Mouse (Mus musculus) embryonic facial prominence, embryonic 10.5 days (tissue): ENCODE measurements around the gene Gart. TPM values are rescaled to one million over a fixed set of nuclear protein-coding genes. Genes with fewer than 3 reads are reported as not detected.
"Not testable (repeated sequence)": the region's sequence is repeated elsewhere in the genome, so short reads cannot be mapped to it uniquely, and the experiment has no call there.

Experiments
- DNase-seq: peaks from one replicate; pipeline ENCODE4 v3.0.0-alpha.2; 2017; ENCODE audit warnings: low spot score
- H3K27ac ChIP-seq: fragments of 300-500 bp; sonication (generic); replicated peaks from 2 replicates; pipeline ENCODE4 v1.5.1; 2016; ENCODE audit warnings: mild to moderate bottlenecking
- H3K27me3 ChIP-seq: fragments of 300-500 bp; sonication (generic); replicated peaks from 2 replicates; pipeline ENCODE4 v1.6.1; 2016; ENCODE audit warnings: low read depth, mild to moderate bottlenecking; ENCODE audit not compliant: poor library complexity, severe bottlenecking
- H3K36me3 ChIP-seq: fragments of 300-500 bp; sonication (generic); replicated peaks from 2 replicates; pipeline ENCODE4 v1.6.1; 2016; ENCODE audit warnings: mild to moderate bottlenecking, moderate library complexity
- H3K4me1 ChIP-seq: fragments of 300-500 bp; sonication (generic); 2 replicates; pipeline ENCODE4 v1.6.1; 2016
- H3K4me3 ChIP-seq: fragments of 300-500 bp; sonication (generic); 2 replicates; pipeline ENCODE4 v1.5.1; 2016; ENCODE audit warnings: mild to moderate bottlenecking, moderate library complexity
- H3K9me3 ChIP-seq: fragments of 300-500 bp; sonication (generic); 2 replicates; pipeline ENCODE4 v1.6.1; 2016; ENCODE audit warnings: mild to moderate bottlenecking
- WGBS: fragments of 180-500 bp; shearing (Covaris S2); methylation state at CpG from one replicate; pipeline ENCODE4 v1.1.7; 2016; 5-methylcytosine and 5-hydroxymethylcytosine counted together
- polyA plus RNA-seq: library from polyadenylated mRNA; unstranded; fragments of >200 nt; fragmentation: Nextera tagmentation; extraction: Ambion mirVana; gene quantifications from 2 replicates; pipeline ENCODE4 v1.2.1, GENCODE M21; 2016

Gart gene
- polyA plus RNA-seq, 1 experiment from 2014 or later, result 168 TPM

GRCm38 (mm10) chr16:91645420-91645819 lies 1.3 kb downstream of the Gart start:
- not testable (repeated sequence) for DNase-seq, H3K9me3 ChIP-seq, H3K27ac ChIP-seq, H3K27me3 ChIP-seq
- WGBS, result 67% methylated on average over 1 of the region's 2 CpGs
- H3K4me3 ChIP-seq, result peak overlapping the region; percentile 85
- peaks cover 39% of the 10 kb centered on the region for H3K36me3 ChIP-seq
- peaks cover 15% of the 10 kb centered on the region for H3K4me1 ChIP-seq

- no peak overlapping the region for H3K4me3 ChIP-seq
- no peaks in the 10 kb centered on the region for H3K27me3 ChIP-seq
- 86% methylated on average over 2 of the region's 2 CpGs for WGBS
Measured at GRCm38 (mm10) chr16:91644901-91645300, 1.9 kb downstream of the Gart start.

DNA sequence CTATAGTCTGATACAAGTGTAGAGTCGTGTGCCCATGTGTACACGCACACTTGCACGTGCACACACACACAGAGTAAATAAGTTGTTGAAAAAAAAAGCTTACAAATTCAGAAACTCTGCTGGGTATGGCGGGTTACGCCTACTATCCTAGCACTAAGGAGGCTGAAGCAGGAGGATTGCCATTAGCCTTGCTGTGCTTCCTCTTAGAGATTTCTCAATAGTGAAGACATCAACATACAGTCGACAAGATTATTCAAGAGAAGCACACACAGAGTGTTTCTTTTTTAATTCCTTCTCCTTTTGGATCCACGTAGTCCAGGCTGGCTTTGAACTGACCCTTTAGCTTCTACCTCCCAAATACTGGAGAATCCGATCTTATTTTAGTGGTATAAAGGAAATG lies 6.6 kb downstream of the Gart start:
- 95% methylated on average over 8 of the region's 8 CpGs for WGBS
- no peak overlapping the region for H3K27ac ChIP-seq

More at GRCm38 (mm10) chr16:91644901-91645300, 1.9 kb downstream of the Gart start:
- no peak for DNase-seq
- Histone ChIP-seq H3K9me3 (no peaks in the 10 kb centered on the region), H3K36me3 (peaks cover 41% of the 10 kb centered on the region), H3K4me1 (peaks cover 10% of the 10 kb centered on the region), H3K27ac (no peak overlapping the region)

DNA sequence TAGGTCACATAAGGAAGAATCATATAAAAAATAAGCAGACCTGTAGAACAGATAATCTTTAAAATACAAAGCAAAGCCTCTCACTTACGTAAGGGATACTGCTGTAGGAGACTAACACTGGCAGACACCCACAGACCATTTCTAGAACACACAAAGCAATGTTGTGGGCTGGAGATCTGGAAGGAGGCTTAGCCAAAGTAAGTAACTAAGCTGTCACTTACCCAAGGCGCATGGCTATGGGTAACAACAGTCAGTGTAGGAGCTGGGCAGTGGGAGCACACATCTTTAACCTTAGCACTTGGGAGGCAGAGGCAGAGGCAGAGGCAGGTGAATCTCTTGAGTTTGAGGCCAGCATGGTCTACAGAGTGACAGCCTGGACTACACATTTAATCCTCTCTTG lies 7.1 kb downstream of the Gart start:
- no peak for DNase-seq
- peaks cover 92% of the 10 kb centered on the region for H3K36me3 ChIP-seq
- 93% methylated on average over 2 of the region's 2 CpGs for WGBS

More for the DNA sequence above, 6.6 kb downstream of the Gart start:
- peaks cover 89% of the 10 kb centered on the region for H3K36me3 ChIP-seq
- H3K27me3 ChIP-seq, result no peaks in the 10 kb centered on the region
- H3K4me3 ChIP-seq, result no peak overlapping the region
- no peaks in the 10 kb centered on the region for H3K9me3 ChIP-seq
- no peak for DNase-seq
- no peaks in the 10 kb centered on the region for H3K4me1 ChIP-seq

GRCm38 (mm10) chr16:91639161-91639560 lies 7.6 kb downstream of the Gart start:
- H3K36me3 ChIP-seq, result peaks cover 96% of the 10 kb centered on the region
- DNase-seq, result no peak
- no peaks in the 10 kb centered on the region for H3K4me1 ChIP-seq
- H3K27ac ChIP-seq, result no peak overlapping the region
- 93% methylated on average over 5 of the region's 5 CpGs for WGBS
- H3K9me3 ChIP-seq, result no peaks in the 10 kb centered on the region
- no peak overlapping the region for H3K4me3 ChIP-seq
- H3K27me3 ChIP-seq, result no peaks in the 10 kb centered on the region

More for the DNA sequence above, 7.1 kb downstream of the Gart start:
- no peak overlapping the region for H3K27ac ChIP-seq
- H3K9me3 ChIP-seq, result no peaks in the 10 kb centered on the region
- no peaks in the 10 kb centered on the region for H3K4me1 ChIP-seq
- H3K4me3 ChIP-seq, result no peak overlapping the region
- no peaks in the 10 kb centered on the region for H3K27me3 ChIP-seq

- 90% methylated on average over 12 of the region's 12 CpGs for WGBS
- no peaks in the 10 kb centered on the region for H3K27me3 ChIP-seq
- no peak for DNase-seq
- no peaks in the 10 kb centered on the region for H3K9me3 ChIP-seq
- no peak overlapping the region for H3K4me3 ChIP-seq
- H3K4me1 ChIP-seq, result no peaks in the 10 kb centered on the region
- H3K27ac ChIP-seq, result no peak overlapping the region
- peaks cover 98% of the 10 kb centered on the region for H3K36me3 ChIP-seq
Measured at GRCm38 (mm10) chr16:91633641-91634040, 13.1 kb downstream of the Gart start.

DNA sequence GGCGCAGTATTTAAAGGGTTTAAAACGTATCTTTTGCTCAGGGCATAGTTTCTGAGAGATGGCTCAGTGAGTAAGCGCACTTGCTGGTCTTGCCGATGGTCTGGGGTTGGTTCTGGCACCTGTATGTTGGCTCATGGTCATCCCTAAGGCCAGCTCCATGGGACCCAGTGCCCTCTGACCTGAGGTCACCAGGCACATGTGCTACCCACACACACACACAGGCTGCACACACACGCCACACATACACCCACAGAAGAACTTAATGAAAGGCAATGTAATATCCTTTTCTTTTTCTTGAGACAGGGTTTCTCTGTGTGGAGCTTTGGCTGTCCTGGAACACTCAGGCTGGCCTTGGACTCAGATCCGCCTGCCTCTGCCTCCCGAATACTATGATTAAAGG lies 13.8 kb downstream of the Gart start:
- 92% methylated on average over 7 of the region's 7 CpGs for WGBS
- DNase-seq, result no peak
- no peak overlapping the region for H3K4me3 ChIP-seq
- H3K9me3 ChIP-seq, result no peaks in the 10 kb centered on the region
- H3K4me1 ChIP-seq, result no peaks in the 10 kb centered on the region
- H3K36me3 ChIP-seq, result peaks cover 98% of the 10 kb centered on the region
- no peak overlapping the region for H3K27ac ChIP-seq
- no peaks in the 10 kb centered on the region for H3K27me3 ChIP-seq

- WGBS, result 92% methylated on average over 5 of the region's 5 CpGs
- Histone ChIP-seq H3K36me3 (peaks cover 98% of the 10 kb centered on the region), H3K4me1 (no peaks in the 10 kb centered on the region), H3K4me3 (no peak overlapping the region), H3K27ac (no peak overlapping the region), H3K9me3 (no peaks in the 10 kb centered on the region), H3K27me3 (no peaks in the 10 kb centered on the region)
- no peak for DNase-seq
Measured at GRCm38 (mm10) chr16:91632439-91632838, 14.3 kb downstream of the Gart start.

DNA sequence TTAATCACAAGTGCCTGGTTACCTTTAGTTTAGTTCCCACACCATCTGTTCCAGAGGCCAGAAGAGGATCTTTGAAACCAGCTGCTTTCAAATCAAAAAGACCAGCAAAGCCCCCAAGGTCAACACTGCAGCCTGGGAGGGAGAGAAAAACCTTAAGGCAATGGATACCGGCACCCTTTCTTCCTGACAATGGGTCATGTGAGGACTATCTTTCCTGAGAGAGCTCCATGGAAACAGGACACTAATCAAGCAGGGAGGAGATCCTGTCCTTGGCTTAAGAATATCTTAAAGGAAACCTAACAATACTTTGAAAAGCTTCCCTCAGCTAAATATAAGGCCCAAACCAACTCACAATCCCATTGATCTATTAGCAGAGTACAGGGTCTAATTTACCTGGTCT lies 16.2 kb downstream of the Gart start:
- Histone ChIP-seq H3K4me3 (no peak overlapping the region), H3K27ac (no peak overlapping the region), H3K27me3 (no peaks in the 10 kb centered on the region), H3K9me3 (no peaks in the 10 kb centered on the region), H3K36me3 (peaks cover 98% of the 10 kb centered on the region), H3K4me1 (no peaks in the 10 kb centered on the region)
- DNase-seq, result no peak
- 71% methylated on average over 1 of the region's 1 CpGs for WGBS

DNA sequence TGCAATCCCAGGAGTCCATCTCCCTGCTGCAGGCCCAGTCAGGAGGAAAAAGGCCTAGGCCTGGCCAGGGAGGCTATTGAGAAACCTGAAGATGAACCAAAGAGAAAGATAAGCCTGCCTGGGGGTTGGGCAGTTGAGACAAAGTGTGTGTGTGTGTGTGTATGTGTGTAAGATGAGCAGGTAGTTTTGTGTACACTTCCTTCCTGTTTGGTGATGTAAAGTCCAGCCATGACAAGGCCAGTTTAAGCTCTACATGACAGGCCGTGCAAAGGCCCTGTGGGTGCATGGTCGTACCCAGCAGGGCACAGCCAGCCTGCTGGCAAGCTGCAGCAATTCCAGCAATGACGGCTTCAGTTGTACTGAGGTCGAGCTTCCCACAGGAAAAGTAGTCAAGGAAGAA lies 17.0 kb downstream of the Gart start:
- no peak for DNase-seq
- no peaks in the 10 kb centered on the region for H3K4me1 ChIP-seq
- no peak overlapping the region for H3K27ac ChIP-seq
- WGBS, result 92% methylated on average over 4 of the region's 4 CpGs
- no peaks in the 10 kb centered on the region for H3K9me3 ChIP-seq
- H3K4me3 ChIP-seq, result no peak overlapping the region
- H3K27me3 ChIP-seq, result no peaks in the 10 kb centered on the region
- peaks cover 98% of the 10 kb centered on the region for H3K36me3 ChIP-seq

DNA sequence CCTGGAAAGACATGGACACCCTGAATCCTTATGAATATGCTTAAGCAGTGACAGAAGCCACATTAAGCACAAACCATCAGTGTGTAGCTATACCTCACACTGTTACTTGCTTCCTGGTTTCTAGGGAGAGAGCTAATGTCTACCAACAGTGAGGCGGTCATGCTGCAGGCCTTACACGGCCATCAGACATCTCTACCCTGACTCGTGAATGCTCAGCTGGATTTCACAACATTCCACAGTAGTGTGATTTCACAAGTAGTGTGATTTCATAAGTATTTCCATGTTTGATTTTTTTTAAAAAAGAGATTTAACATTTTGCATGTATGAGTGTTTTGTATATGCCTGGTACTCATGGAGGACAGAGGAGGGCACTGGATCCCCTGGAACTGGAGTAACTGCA lies 18.1 kb downstream of the Gart start:
- no peak overlapping the region for H3K4me3 ChIP-seq
- no peaks in the 10 kb centered on the region for H3K27me3 ChIP-seq
- 88% methylated on average over 3 of the region's 3 CpGs for WGBS
- DNase-seq, result no peak
- H3K4me1 ChIP-seq, result no peaks in the 10 kb centered on the region
- H3K27ac ChIP-seq, result no peak overlapping the region
- no peaks in the 10 kb centered on the region for H3K9me3 ChIP-seq
- peaks cover 98% of the 10 kb centered on the region for H3K36me3 ChIP-seq

- Histone ChIP-seq H3K9me3 (no peaks in the 10 kb centered on the region), H3K4me3 (no peak overlapping the region), H3K27me3 (no peaks in the 10 kb centered on the region), H3K4me1 (no peaks in the 10 kb centered on the region), H3K27ac (no peak overlapping the region), H3K36me3 (peaks cover 98% of the 10 kb centered on the region)
- whole genome bisulfite sequencing, result 91% methylated on average over 7 of the region's 7 CpGs
- no peak for DNase-seq
Measured at GRCm38 (mm10) chr16:91627831-91628230, 18.9 kb downstream of the Gart start.

GRCm38 (mm10) chr16:91623074-91623473 lies 23.7 kb downstream of the Gart start:
- 93% methylated on average over 9 of the region's 9 CpGs for WGBS
- DNase-seq, result no peak
- H3K36me3 ChIP-seq, result peaks cover 84% of the 10 kb centered on the region

GRCm38 (mm10) chr16:91620991-91621390 lies 25.8 kb downstream of the Gart start:
- no peak overlapping the region for H3K4me3 ChIP-seq
- H3K27ac ChIP-seq, result no peak overlapping the region
- peaks cover 17% of the 10 kb centered on the region for H3K27me3 ChIP-seq
- H3K9me3 ChIP-seq, result no peaks in the 10 kb centered on the region
- WGBS, result 93% methylated on average over 11 of the region's 11 CpGs
- H3K36me3 ChIP-seq, result peaks cover 63% of the 10 kb centered on the region
- H3K4me1 ChIP-seq, result peaks cover 4% of the 10 kb centered on the region; the same call in 1 of the 2 replicates
- no peak for DNase-seq

More at GRCm38 (mm10) chr16:91623074-91623473, 23.7 kb downstream of the Gart start:
- Histone ChIP-seq H3K4me1 (peaks cover 4% of the 10 kb centered on the region; the same call in 1 of the 2 replicates), H3K4me3 (no peak overlapping the region), H3K27ac (no peak overlapping the region), H3K9me3 (no peaks in the 10 kb centered on the region), H3K27me3 (peaks cover under 1% of the 10 kb centered on the region; the same call in 1 of the 2 replicates)
